Mouse (Mus musculus): Measurements from ENCODE around the gene Serhl.
"Not testable (repeated sequence)": the region's sequence is repeated elsewhere in the genome, so short reads cannot be mapped to it uniquely, and the experiment has no call there.

Serhl gene

DNA sequence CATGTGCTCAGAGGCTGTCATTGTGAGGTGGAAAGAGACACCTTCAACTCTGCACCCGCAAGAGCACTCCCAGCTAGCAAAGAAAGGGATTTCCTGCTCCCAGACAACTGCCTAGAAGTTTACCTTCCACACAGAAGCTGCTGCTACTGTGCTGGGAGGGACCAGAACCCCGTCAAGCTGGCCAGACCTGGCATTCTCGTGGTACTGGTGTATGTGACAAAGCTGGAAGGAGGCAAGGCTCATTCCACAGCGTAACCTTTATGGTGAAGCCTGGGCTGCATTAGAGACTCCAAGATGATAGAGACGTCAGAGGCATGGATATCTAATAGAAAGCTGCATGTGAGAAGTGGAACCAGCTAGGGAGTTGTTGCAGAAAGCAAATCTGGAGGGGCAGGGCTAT is 35.3 kb downstream of the Serhl start:
- no peak for DNase-seq (ENCODE audit: low spot score in 2 of 2)

DNA sequence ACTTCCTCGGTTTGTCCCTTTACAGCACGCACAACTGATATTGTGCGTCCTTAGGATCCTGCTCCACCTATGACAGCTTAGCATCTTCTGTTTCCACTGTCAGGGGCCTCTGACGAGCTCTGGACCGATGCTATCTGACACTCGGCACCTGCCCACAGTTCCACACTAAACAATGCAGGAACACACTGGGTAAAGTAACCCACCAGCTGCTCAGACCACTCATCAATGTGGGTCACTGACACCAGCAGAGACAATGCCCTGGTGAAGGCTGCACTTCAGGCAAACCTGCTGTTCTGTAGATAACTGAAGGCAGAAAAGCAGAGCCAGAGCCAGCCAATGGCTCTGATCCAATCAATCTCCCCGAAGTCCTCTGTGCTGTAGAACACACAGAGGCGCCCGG is 37.3 kb downstream of the Serhl start:
- no peak for DNase-seq (ENCODE audit: low spot score in 2 of 2)

DNA sequence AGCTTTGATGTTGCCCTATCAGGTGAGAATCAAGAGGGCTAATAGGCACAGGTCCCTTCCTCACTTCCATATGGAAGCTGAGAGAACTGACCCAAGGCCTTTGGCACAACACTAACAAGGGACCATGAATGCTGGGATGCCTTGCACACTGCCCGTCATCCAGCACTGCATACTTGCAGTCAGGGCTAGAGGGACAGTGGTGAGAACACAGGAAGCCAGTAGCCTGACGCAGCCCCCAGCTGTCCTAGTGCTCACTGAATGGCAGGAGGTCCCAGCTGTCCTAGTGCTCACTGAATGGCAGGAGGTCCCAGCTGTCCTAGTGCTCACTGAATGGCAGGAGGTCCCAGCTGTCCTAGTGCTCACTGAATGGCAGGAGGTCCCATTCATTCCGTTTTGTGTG is 37.7 kb downstream of the Serhl start:
- not testable (repeated sequence) for DNase-seq (ENCODE audit: low spot score in 2 of 2)

GRCm38 (mm10) chr15:83129530-83130231 is 40.4 kb downstream of the Serhl start:
- no peak for DNase-seq (ENCODE audit: low spot score in 2 of 2)

DNA sequence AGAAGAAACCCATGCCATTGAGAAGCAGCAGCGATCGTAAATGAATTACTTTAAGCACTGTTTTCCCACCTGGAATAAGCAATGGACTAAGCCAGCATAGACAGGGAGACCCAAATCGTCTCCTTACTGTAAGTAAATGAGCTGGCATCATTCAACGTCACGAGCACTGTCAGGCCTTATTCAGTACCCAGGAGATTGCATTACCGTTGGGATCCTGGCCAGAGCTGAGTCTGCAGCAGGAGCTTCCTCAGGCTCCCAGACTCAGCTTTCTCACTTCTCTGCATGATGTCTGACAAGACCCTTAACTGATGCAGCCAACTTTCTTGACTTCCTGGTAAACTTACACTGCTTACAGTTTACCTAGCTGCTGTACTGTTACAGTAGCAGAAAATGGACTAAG is 45.4 kb downstream of the Serhl start:
- no peak for DNase-seq (ENCODE audit: low spot score in 2 of 2)

GRCm38 (mm10) chr15:83135654-83136053 is 46.3 kb downstream of the Serhl start:
- no peak for DNase-seq (ENCODE audit: low spot score in 2 of 2)

- DNase-seq (ENCODE audit: low spot score in 2 of 2) = peak in 1 of 2 experiments; percentile 53
These were observed 53.6 kb downstream of the Serhl start for GRCm38 (mm10) chr15:83142861-83143260.

- no peak for DNase-seq (ENCODE audit: low spot score in 2 of 2)
These were observed 56.2 kb downstream of the Serhl start for GRCm38 (mm10) chr15:83145541-83145940.

DNA sequence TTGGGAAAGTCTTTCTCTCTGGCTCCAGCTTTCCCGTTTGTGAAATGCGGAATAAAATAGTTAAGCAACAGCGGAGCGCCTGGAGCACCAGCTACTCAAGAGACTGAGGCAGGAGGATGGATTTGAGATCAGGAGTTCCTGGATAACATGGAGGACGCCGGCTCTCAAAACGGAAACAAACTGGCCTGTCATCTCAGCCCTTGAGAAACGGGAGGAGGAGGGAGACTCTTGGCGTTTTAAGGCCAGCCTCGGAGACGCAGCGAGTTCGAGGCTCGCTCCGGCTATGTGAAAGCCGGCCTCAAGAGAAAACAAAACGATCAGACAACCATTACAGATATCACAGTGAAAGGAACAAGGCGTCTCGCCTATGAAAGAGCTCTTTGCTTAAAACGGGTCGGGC is 59.1 kb downstream of the Serhl start:
- no peak for DNase-seq (ENCODE audit: low spot score in 2 of 2)

GRCm38 (mm10) chr15:83148801-83149195 is 59.5 kb downstream of the Serhl start:
- DNase-seq (ENCODE audit: low spot score in 2 of 2) = no peak

GRCm38 (mm10) chr15:83149196-83150072 is 60.1 kb downstream of the Serhl start, which contains the start of gene Poldip3:
Poldip3 (minus strand) TSS chr15:83149384.
- DNase-seq (ENCODE audit: low spot score in 2 of 2) = peak; percentile 95 to 96

GRCm38 (mm10) chr15:83150073-83150442 is 60.8 kb downstream of the Serhl start:
- no peak for DNase-seq (ENCODE audit: low spot score in 2 of 2)

GRCm38 (mm10) chr15:83150694-83151093 is 61.4 kb downstream of the Serhl start:
- DNase-seq (ENCODE audit: low spot score in 2 of 2) = no peak

DNA sequence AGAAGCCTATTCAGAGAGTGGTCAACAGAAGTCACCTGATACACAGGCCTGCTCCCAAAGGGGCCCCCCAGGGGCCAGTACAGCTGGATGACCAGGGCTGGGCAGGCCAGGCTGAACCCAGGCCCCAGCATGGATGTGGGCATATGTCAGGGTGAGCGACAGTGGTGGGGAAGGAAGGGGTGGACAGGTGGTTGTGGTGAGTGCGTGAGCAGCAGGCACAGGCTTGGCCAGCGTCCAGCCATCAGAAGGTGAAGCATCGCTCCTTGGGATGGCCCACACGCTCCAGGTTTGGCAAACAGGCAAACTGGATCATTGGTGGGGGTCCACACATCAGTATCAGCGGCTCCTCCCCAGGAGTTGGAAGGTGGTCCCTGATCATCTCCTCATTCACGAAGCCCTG is 65.0 kb downstream of the Serhl start:
- DNase-seq (ENCODE audit: low spot score in 2 of 2) = no peak

DNA sequence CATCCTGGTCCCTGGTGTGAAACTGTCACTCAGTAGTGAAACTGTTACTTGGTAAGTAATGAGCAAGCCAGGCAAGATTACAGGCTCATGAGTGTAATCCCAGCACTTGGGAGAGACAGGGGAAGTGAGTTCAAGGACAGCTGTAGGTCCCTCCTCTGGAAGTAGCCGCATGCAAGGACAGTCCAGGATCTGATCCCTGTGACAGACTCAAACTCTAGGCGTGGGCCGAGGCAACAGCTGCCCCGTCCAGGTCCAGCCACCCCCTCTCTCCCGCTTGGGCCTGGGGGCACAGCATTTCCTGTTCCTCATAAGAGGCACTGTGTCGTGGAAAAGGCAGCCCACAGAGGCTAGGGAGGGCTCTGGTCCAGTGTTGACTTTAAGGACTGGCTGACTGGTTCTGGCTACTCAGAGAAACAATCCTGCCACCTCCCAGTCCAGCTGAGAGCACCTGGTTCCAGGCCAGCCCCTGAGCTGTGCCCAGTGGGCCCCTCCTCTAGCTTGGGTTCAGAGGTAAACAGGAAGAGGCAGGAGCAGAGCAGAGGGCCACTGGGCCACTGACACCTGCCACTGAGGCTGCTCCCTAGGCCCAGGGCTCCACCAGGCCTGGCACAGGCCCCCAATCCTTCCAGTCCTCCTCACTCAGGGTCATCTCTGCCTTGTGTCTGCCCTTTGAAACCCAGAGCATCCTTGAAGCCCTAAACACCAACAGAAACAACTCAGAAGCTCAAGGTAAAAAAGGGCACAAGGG is 66.5 kb downstream of the Serhl start:
- no peak for DNase-seq (ENCODE audit: low spot score in 2 of 2)

DNA sequence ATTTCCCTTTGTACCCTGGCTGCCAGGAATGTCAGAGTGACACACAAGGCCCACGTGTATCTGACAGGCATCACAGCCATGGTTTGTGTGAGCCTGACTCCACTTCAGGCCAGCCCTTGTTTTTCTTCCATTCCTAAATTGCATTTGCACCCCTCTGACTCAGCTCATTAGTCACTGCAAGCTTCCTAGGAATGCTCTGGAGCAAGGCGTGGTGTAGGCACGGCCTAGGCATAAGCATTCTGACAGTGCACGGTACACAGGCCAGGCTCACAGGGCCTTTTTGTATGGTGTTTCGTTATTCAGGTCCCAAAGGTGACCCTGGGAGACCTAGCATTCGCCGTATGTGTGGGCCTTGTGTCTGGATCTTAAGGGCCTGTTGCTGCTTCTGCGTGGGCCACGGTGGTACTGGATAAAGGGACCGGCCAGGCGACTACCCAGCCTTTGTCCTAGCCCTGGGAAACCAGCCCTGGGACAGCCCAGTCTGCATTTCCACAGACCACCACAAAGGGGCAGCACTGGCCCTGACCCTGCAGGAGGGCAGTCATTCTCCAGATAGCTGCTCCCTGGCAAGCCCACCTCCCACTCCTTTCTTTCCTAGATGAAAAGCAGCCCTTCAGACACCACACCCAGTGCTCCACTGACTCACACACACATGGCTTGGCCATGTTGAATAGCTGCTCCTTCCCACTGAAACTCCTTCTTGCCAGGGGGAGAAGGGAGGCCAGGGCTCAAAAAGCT is 67.8 kb downstream of the Serhl start:
- DNase-seq (ENCODE audit: low spot score in 2 of 2) = peak in 1 of 2 experiments; percentile 21

DNA sequence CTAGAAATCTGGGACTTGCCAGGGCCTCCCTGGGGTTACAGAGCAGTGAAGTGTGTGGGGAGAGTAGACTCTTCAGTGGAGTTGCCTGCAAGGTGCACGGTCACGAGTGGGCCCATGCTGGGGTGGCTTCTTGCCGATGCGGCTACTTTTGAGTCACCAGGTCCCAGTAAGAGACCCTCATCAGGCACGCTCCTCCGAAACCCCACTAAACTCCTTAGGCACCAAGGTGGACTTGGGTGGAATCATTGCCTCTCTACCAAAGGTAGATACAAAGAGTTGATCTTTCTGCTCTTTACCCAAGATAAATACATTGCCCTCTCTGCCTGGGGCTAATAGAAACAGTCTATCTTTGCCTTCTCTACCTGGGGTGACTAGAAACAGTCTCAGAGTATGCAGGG is 68.4 kb downstream of the Serhl start:
- DNase-seq (ENCODE audit: low spot score in 2 of 2) = no peak

DNA sequence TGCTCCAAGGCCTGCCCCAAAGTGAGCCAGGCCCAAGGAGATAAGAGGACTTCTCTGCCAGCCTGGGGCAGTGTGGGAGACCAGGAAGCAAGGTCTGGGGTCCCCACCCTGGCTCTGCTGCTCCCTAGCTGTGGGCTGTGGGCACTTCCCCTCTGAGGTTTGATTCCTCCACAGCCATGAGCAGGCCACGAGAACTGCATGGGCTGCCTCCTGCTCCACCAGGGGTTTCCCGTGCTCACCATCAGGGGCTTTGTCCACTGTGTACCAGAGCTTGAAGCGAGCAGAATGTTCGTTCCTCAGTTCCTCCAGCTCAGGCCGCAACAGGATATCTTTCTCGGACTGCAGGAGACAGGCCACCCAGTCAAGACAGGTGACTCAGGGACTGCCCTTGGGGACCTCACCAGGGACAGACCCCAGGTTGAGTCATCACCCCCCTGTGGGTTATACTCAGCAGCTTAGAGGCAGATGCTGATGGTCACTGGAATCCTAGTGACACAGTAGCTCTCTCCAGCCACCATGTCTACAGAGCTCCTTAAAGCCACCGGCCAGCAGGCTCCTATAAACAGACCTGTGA is 69.4 kb downstream of the Serhl start:
- no peak for DNase-seq (ENCODE audit: low spot score in 2 of 2)

GRCm38 (mm10) chr15:83159823-83160222 is 70.5 kb downstream of the Serhl start:
- DNase-seq (ENCODE audit: low spot score in 2 of 2) = no peak

- no peak for DNase-seq (ENCODE audit: low spot score in 2 of 2)
These were observed 71.3 kb downstream of the Serhl start for GRCm38 (mm10) chr15:83160561-83160960.

DNA sequence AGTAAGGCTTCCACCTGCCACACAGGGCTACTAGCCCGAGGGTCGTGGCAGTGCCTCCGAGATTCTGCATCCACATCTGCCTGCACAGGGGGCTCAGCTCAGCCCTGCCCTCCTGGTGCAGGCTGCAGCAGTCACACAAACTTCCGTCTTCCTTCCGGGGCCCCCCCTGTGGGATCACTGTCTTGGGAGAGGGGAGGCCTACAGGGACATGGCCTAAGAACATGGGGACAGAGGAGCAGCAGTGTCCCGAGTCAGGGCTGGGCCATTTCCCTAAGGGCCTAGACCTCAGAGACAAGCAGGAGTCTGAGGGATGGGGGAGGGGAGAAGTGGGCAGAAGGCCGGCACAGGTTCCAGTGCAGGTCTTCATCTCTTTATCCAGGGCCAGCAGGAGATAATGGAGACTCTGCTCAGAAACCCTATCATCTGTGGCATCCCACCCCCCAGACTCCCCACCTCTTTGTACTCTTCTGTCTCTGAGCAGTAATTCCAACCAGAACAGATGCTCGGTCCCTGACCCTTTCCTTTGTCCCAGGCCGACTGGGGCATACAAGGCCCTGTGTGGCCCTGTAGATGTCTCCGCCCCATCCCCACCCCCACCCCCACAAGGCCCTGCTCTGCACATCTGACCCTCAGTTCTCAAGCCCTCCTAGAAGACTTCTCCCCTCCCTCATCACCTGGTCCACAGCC is 71.9 kb downstream of the Serhl start:
- DNase-seq (ENCODE audit: low spot score in 2 of 2) = no peak
